Mouse (Mus musculus) kidney, postnatal 0 days (tissue): Measurements from ENCODE around the gene Rnf8. TPM values are rescaled to one million over a fixed set of nuclear protein-coding genes. Genes with fewer than 3 reads are reported as not detected.

Experiments
- ATAC-seq: fragments of 200-750 bp; cut with Nextera tagmentation; replicated peaks from 2 replicates; pipeline ENCODE4 v1.8.0; 2017; ENCODE audit warnings: low read depth, moderate number of reproducible peaks, moderate TSS enrichment, moderate library complexity; ENCODE audit not compliant: low FRiP score
- DNase-seq: peaks from one replicate; pipeline ENCODE4 v3.0.0-alpha.2; 2016; ENCODE audit warnings: low spot score
- H3K27ac ChIP-seq: fragments of 300-500 bp; sonication (generic); 2 replicates; pipeline ENCODE4 v1.5.1; 2014; ENCODE audit warnings: mild to moderate bottlenecking
- H3K27me3 ChIP-seq: fragments of 300-500 bp; sonication (generic); 2 replicates; pipeline ENCODE4 v1.6.1; 2014; ENCODE audit warnings: low read length, mixed read lengths; ENCODE audit not compliant: insufficient read depth
- H3K36me3 ChIP-seq: fragments of 300-500 bp; sonication (generic); 2 replicates; pipeline ENCODE4 v1.6.1; 2014; ENCODE audit warnings: low read length, mixed read lengths; ENCODE audit not compliant: insufficient read depth
- H3K4me1 ChIP-seq: fragments of 300-500 bp; sonication (generic); replicated peaks from 2 replicates; pipeline ENCODE4 v1.6.1; 2014; ENCODE audit warnings: antibody characterized with exemption, low read length, mixed read lengths; ENCODE audit not compliant: insufficient read depth
- H3K4me2 ChIP-seq: fragments of 300-500 bp; sonication (generic); 2 replicates; pipeline ENCODE4 v1.6.1; 2014; ENCODE audit warnings: mild to moderate bottlenecking, low read length, moderate library complexity, mixed read lengths
- H3K4me3 ChIP-seq: fragments of 300-500 bp; sonication (generic); replicated peaks from 2 replicates; pipeline ENCODE4 v1.5.1; 2014; ENCODE audit warnings: low read depth, low read length
- H3K9ac ChIP-seq: fragments of 300-500 bp; sonication (generic); 2 replicates; pipeline ENCODE4 v1.6.1; 2014; ENCODE audit warnings: low read depth, low read length
- H3K9me3 ChIP-seq: fragments of 300-500 bp; sonication (generic); replicated peaks from 2 replicates; pipeline ENCODE4 v1.6.1; 2016; ENCODE audit warnings: low read length, inconsistent platforms, mixed read lengths
- CTCF ChIP-seq: IDR thresholded peaks from 2 replicates; pipeline ENCODE4 v1.5.1; 2016; ENCODE audit warnings: antibody characterized with exemption, low read depth, mild to moderate bottlenecking, moderate library complexity
- WGBS: fragments of 180-500 bp; shearing (Covaris S2); extraction: QIAGEN DNeasy Blood & Tissue Kit; methylation state at CpG from one replicate; pipeline ENCODE4 v1.1.7; 2014; 5-methylcytosine and 5-hydroxymethylcytosine counted together
- microRNA-seq: library from miRNA; unstranded; fragments of <30 nt; microRNA quantifications from one replicate; pipeline ENCODE4, GENCODE M21; 2016
- polyA plus RNA-seq: library from polyadenylated mRNA; unstranded; fragments of >200 nt; fragmentation: Nextera tagmentation; extraction: Ambion mirVana; gene quantifications from 2 replicates; pipeline ENCODE4 v1.2.1, GENCODE M21; 2015

Rnf8 gene
- polyA plus RNA-seq, 1 experiment from 2014 or later, result 50.3 TPM

DNA sequence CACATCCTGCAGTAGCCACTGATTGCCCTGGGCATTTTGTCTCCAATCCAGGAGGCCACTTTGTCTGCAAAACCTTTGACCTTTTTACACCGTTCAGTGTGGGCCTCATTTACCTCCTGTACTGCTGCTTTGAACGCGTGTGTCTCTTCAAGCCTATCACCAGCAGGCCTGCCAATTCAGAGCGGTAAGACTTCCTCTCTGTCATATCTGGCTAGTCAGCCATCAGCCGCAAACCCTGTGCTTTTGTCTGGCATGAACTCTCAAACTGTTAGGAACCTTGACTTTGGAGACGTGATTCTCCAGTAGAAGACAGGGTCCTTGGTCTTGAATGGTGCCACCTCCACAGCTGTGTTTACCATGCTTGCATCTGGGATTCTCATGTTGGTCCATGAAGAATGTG is 75.7 kb downstream of the Rnf8 start:
- Histone ChIP-seq H3K4me3 (no peak overlapping the region), H3K9ac (no peak overlapping the region), H3K27ac (no peak overlapping the region), H3K4me2 (no peak overlapping the region), H3K9me3 (no peaks in the 10 kb centered on the region), H3K4me1 (no peaks in the 10 kb centered on the region), H3K36me3 (peaks cover 62% of the 10 kb centered on the region), H3K27me3 (no peaks in the 10 kb centered on the region)
- ATAC-seq, result no peak
- 45% methylated on average over 6 of the region's 6 CpGs for WGBS
- no peak for DNase-seq
- no peak for TF ChIP-seq CTCF

DNA sequence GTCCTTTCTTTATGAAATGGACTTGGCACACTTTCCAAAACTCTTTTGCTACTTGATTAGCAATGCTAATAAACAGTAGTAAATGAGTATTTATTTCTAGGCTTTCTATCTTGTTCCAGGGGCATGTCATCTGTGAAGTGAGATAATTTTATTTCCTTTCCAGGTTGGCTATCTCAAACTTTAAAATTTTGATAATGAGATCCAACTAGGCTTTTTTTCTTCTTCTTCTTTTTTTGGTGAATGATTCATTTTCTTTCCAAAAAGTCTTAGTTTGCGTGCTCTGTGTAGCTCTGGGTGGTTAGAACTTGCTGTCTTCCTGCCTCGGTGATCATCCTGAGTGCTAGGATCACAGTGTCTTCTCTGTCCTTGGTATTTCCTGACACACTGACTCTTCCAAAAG is 78.2 kb downstream of the Rnf8 start:
- DNase-seq, result no peak

GRCm38 (mm10) chr17:29693571-29693970 is 79.0 kb downstream of the Rnf8 start:
- Histone ChIP-seq H3K9ac (no peak overlapping the region), H3K4me2 (no peak overlapping the region), H3K27me3 (no peaks in the 10 kb centered on the region), H3K4me3 (no peak overlapping the region), H3K4me1 (no peaks in the 10 kb centered on the region), H3K27ac (no peak overlapping the region), H3K9me3 (no peaks in the 10 kb centered on the region), H3K36me3 (peaks cover 63% of the 10 kb centered on the region)
- 66% methylated on average over 2 of the region's 2 CpGs for WGBS
- DNase-seq (no peak), ATAC-seq (no peak)
- TF ChIP-seq CTCF, result no peak

More for the DNA sequence above, 78.2 kb downstream of the Rnf8 start:
- Histone ChIP-seq H3K27me3 (no peaks in the 10 kb centered on the region), H3K36me3 (peaks cover 62% of the 10 kb centered on the region), H3K27ac (no peak overlapping the region), H3K4me3 (no peak overlapping the region), H3K9ac (no peak overlapping the region), H3K4me1 (no peaks in the 10 kb centered on the region), H3K4me2 (no peak overlapping the region), H3K9me3 (no peaks in the 10 kb centered on the region)
- no peak for TF ChIP-seq CTCF
- ATAC-seq, result no peak
- 86% methylated on average over 2 of the region's 2 CpGs for WGBS

- Histone ChIP-seq H3K9ac (no peak overlapping the region), H3K4me1 (no peaks in the 10 kb centered on the region), H3K27ac (no peak overlapping the region), H3K4me2 (no peak overlapping the region), H3K9me3 (no peaks in the 10 kb centered on the region), H3K27me3 (no peaks in the 10 kb centered on the region), H3K36me3 (peaks cover 65% of the 10 kb centered on the region), H3K4me3 (no peak overlapping the region)
- no peak for TF ChIP-seq CTCF
- no peak for ATAC-seq
- no peak for DNase-seq
- 84% methylated on average over 4 of the region's 4 CpGs for WGBS
Observed at GRCm38 (mm10) chr17:29694516-29694915, 79.9 kb downstream of the Rnf8 start.

Small RNAs within 50 kb of the gene (microRNA-seq; reads per million reads assigned to microRNA genes)
- not detected for gene Mir7667

Other genes starting within 250 kb of the Rnf8 start
- 21.3 and 21.6 TPM in 2 replicates for gene Pim1, start 124.0 kb upstream of the Rnf8 start, polyA plus RNA-seq
- not detected in 2 replicates for gene Gm17657, start 65.2 kb upstream of the Rnf8 start, polyA plus RNA-seq
- 11.9 and 12.0 TPM in 2 replicates for gene Tbc1d22b, start 65.0 kb upstream of the Rnf8 start, polyA plus RNA-seq
- gene Tmem217, start 62.4 kb upstream of the Rnf8 start, polyA plus RNA-seq, result 0.20 and 0.51 TPM in 2 replicates
- gene Gm28043, start 86 bp downstream of the Rnf8 start, polyA plus RNA-seq, result 1.2 and 2.1 TPM in 2 replicates
- gene Cmtr1, start 45.8 kb downstream of the Rnf8 start, polyA plus RNA-seq, result 102 and 110 TPM in 2 replicates
- gene Ccdc167, start 102.3 kb downstream of the Rnf8 start, polyA plus RNA-seq, result 8.2 and 9.2 TPM in 2 replicates